Mouse (Mus musculus) ES-E14 (cell line): Measurements from ENCODE around the gene Tmem39a.

Experiments used
- HCFC1 ChIP-seq: IDR thresholded peaks from 2 replicates; pipeline ENCODE4 v1.6.1; 2012; ENCODE audit warnings: low read length, inconsistent platforms, borderline replicate concordance; ENCODE audit not compliant: insufficient read depth
- MAFK ChIP-seq: IDR thresholded peaks from 2 replicates; pipeline ENCODE4 v1.6.1; 2014; ENCODE audit warnings: mild to moderate bottlenecking, low read depth, low read length, inconsistent platforms; ENCODE audit not compliant: insufficient read depth
- ZNF384 ChIP-seq: IDR thresholded peaks from 2 replicates; pipeline ENCODE4 v1.6.1; 2012; ENCODE audit warnings: low read depth, low read length, inconsistent platforms

- TF ChIP-seq HCFC1 = no peak
- no peak for TF ChIP-seq ZNF384
- TF ChIP-seq MAFK = no peak
Measured at GRCm38 (mm10) chr16:38606509-38606908, 48.0 kb downstream of the Tmem39a start.
